Mouse (Mus musculus): ENCODE data around the gene Styx.

Gene Styx

DNA sequence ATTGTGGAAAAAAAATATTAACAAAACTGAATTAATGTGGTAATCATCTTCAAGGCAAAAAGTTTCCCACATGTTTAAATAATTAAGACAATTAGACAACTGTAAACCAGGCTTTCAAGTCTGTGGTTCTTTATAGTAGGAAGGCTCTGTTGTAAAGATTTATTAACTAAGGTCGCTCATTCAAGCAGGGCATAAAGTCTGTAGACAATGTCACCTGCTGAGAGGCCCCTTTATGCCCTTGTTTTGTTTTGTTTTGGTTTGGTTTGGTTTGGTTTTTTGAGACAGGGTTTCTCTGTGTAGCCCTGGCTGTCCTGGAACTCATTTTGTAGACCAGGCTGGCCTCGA is 88.0 kb downstream of the Styx start:
- DNase-seq (ENCODE audit: low read depth): no peak

GRCm38 (mm10) chr14:45439387-45439786 is 88.5 kb downstream of the Styx start:
- no peak for DNase-seq (ENCODE audit: low read depth)

DNA sequence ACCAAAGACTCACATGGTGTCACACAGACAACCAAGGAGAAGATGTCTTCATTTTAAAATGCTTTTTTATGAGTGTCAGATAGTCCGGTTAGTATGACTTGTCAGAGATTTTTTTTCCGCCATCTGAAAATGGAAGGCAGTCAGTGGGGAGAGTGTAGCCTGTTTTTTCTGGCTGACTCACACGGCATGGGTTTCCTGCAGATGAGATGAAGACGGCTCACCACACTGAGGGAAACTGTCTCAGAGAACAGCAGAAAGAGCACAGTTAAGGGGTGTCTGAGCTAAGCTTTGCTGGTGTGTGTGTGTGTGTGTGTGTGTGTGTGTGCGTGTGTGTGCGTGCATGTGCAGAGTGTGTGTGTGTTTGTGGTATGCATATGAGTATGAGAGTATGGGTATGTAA is 90.4 kb downstream of the Styx start:
- DNase-seq (ENCODE audit: low read depth): peak; percentile 48

DNA sequence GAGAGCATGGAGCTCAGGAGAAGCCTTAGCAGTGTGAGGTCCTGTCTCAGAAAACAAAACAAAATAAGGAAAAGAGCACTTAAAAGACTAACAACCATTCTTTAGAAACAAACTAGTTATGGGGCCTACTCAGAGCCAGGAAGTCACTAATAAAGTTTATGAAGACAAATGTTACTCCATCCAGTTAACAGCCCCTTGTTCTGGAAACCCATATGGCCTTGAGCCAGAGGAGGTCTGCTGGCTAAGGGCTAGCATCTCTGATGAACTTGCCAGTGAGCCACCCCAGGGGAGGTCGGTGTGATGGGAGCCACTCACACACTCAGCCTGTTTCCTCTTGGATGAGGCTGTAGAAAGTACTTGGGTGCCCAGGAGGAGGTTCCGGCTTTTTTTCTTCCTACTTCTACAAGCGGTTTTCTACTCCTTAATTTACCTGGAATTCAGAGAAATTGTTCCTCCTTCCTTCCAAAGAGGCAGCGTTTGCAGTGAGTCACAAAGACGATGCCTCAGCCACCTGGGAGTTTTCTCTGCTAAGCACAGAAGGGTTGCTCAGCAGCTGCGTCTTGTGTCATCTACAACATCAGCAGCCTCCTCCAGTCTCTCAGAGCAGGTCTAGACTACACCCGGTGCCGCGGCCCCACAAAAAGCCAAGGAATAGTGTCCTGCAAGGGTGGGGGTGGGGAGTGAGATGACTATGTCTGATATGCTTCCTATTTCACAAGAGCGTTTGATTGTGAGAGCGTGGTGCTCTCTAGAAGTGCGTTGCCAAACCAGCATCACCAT is 92.1 kb downstream of the Styx start:
- peak; percentile 32 for DNase-seq (ENCODE audit: low read depth)

- no peak for DNase-seq (ENCODE audit: low read depth)
These were observed 94.0 kb downstream of the Styx start for GRCm38 (mm10) chr14:45444870-45445269.

DNA sequence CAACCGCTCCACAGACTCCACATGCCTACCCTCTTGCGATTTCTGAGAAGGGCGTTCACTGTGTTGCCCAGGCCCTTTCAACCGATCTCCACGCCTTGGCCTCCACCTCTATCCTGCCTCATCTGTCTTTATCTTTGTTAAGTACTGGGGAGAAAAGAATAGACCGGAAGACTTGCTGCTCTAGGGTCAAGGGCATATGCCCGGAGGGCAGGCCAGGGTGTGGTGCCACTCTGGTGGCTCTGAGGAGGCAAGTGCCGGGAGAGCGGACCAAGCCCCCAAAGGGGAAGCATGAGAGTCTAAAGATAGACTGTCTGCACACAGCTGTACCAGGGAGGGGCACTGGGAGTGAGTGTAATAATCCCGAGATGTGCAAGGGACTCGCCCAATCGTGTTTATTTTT is 94.6 kb downstream of the Styx start:
- DNase-seq (ENCODE audit: low read depth): no peak

GRCm38 (mm10) chr14:45446777-45447176 is 95.9 kb downstream of the Styx start:
- DNase-seq (ENCODE audit: low read depth): no peak

- DNase-seq (ENCODE audit: low read depth): no peak
These were observed 100.2 kb downstream of the Styx start for GRCm38 (mm10) chr14:45451090-45451489.

DNA sequence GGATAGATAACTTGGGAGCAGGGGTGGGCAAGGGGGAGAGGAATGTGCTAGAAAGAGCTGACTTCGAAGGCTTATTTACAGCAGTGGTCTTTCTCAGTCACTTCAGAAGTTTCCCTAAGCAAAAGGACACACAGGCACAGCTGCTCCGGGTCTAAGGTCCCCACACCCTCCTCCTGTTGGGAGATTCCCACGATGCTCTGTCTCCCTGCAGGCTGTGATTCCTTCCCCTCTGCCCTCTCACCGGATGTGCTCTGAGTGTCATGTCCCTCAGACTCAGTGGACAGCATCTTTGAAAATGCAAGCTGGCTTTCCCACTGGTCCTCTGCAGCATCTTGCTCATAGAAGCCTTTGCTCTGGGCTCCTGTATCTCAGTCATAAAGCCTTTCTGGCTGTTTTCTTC is 101.3 kb downstream of the Styx start:
- no peak for DNase-seq (ENCODE audit: low read depth)

DNA sequence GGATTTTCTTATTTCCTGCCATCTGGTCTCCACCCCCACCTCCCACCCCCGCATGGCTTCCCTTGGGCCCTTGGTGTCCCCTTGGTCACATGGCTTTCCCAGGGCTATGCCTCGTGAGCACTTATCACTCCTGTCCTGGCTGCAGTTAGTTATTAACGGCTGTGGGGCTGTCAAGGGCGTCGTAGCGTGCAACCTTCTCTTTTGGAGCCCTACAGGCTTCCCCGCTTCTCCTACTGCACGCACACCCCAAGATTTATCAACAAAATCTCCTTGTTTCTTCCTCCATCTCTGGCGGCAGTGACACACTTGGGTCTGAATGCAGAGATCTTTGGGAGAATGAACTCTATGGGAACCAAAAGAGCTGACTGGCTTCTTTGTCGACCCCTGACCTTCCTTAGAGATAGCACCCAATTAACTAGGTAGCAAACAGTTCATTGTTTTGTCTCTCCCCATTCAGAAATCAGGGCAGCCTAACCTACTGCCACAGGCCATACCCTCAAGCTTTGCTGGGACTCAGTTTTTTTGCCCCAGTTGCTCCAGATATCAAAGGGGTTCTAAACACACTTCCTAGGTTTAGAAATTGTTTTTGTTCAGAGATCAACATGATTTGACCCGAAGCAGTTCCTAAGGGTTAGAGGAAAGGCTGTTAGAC is 102.1 kb downstream of the Styx start:
- no peak for DNase-seq (ENCODE audit: low read depth)

DNA sequence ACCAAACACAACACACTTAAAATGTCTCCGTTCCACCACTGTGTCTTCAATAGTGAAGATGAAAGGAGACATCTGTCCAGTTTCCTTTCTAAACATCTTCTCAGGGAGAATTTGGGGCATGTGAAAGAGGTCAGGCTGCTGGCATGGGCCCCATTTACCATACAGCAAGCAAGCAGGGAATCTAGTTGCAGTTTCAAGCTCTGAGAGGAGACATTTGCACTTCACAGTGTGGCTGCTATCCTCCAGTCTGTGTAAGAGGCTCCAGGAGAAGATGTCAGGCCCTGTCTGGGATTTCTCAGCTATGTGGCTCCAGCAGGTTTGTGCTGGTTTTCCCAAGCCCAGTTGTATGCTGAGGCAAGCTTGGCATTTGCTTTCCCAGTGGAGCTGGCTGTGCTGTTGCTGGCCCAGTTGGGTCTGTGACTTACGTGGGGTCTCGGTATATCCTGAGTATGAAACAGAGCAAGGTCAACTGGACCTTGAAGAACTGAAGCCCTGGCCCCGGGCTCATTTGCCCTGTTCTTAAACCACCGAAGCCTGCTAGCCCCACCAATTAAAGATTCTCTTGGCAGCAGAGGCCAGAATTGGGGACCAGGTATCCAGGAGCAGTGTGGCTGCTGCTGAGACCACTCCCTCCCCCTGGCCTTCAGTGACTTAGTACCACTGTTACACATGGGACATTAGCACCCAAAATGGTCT is 102.8 kb downstream of the Styx start:
- DNase-seq (ENCODE audit: low read depth): no peak

DNA sequence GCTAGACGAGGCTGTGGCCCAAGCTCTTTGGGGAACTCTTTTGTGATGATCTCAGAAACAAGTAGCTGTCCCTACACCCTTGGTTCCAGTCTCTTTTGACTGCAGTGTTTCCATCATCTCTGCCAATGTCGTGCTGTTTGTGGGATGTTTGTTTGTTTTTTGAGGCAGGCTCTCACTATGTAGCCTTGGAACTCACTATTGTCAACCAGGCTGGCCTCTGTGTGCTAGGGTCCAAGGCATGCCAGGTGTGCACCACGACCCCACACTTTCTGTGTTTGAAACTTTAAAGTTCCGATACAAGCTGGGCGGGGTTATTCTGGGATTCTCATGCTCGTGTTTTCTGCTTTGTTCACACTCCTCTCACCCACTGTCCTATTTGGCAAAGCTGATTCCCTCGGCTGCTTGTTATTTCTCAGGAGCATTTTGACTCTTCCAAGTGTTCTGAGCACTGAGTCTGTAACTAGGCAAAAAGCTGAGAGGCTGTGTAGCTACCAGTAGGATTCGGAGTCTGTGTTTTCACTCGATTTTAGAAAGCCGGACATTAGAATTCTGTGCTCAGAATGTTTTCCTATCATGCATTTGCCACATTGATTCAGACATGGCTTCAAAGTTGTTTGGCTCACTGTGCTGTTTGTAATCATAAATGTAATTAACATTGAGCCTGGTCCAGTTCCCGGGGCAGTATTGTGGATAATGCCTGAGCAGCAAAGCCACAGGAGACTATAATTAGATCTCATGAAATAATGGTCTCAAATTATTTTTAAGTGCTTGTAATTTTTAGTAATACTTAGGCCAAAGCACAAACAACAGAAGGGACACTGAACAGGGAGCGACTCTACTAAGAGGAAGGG is 105.0 kb downstream of the Styx start:
- no peak for DNase-seq (ENCODE audit: low read depth)

- DNase-seq (ENCODE audit: low read depth): no peak
These were observed 105.6 kb downstream of the Styx start for GRCm38 (mm10) chr14:45456502-45456846.

DNA sequence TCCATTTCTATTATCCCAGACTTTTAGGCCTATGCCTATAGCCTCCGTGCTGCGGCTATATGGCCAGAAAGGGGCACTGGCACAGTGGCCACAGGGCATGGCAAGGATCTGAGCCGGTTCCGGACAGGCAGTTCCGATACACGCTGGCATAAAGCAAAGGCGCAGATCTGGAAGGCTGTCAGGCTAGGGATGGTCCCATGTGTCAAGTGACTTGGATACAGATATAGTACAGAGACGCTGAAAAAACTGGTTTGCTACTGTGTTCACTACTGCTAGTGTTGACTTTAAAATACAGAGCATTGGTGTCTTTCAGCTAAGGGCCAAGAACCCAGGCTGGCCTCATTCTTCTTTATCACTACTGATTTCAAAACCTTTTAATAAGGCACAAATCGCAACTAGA is 106.1 kb downstream of the Styx start:
- no peak for DNase-seq (ENCODE audit: low read depth)

DNA sequence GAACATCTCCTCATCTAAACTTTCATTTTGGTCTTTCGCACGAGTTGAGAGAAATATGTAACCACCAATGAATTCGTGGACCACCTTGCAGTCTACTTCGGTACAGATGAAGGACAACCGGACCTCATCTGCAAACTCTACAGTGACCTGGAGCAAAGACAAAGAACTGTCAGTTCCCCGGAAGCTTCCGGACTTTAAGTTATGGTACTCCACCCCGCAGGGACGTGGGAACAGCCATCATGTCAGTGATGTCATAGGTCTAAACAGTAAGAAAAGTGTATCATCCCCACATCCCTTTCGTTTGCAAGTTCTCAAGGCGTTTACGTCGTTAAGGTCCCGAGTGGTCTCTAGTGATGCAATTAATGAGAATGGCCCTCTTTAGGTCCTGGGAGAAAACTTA is 109.0 kb downstream of the Styx start:
- no peak for DNase-seq (ENCODE audit: low read depth)

DNA sequence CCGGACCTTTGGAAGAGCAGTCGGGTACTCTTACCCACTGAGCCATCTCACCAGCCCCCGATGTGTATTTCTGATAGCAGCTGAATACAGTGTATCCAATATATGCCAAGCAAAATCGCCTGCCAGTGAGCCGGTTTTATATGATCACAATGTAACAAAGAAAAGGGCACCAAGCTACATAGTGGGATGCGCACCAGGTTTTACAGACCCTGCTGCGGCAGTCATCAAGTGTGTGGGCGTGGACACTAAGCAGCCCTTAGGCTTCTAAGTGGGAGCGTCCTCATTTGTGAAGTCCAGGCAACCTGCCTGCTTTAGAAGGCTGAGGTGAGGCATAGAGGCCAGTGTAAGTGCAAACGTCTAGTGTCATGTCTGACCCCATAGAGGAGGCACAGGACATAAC is 109.6 kb downstream of the Styx start:
- no peak for DNase-seq (ENCODE audit: low read depth)

DNA sequence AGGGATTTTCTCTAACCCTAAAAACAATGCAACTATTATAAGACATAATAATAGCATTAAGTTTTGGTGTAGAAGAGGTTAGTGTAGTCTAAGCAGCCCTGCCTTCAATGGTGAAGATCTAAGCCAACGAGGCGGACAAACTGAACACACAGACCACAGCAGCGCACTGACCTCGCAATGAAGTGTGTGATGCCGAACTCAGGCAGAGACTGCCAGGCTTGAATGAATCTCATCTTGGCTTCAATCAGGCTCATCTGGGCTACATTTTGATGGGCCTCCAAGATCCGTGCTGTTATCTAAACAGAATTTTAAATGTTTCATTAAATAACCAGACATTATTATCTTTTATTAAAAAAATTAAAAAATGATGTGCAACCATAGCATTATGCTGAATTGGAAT is 111.1 kb downstream of the Styx start:
- no peak for DNase-seq (ENCODE audit: low read depth)

DNA sequence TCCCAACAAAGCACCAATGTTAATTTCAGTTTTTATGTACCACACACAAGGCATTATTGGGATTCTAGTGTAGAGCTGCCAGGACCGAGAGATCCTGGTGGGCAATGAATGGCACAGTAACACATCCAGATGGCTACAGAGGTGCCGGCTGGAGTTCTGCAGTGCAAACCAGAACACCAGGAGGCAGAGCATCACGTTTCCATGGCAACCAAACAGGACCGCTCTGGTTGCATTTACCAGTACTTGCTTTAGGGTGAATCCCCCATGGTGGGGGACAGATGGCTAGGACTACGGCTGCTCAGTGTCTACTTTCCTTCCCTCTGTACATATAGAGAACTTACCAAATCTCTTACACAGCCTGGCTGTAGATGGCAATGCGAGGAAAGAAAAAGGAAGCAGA is 111.5 kb downstream of the Styx start:
- DNase-seq (ENCODE audit: low read depth): no peak

- no peak for DNase-seq (ENCODE audit: low read depth)
These were observed 112.1 kb downstream of the Styx start for GRCm38 (mm10) chr14:45462875-45463475.

- DNase-seq (ENCODE audit: low read depth): peak; percentile 74
These were observed 112.7 kb downstream of the Styx start for GRCm38 (mm10) chr14:45463599-45463998.

- DNase-seq (ENCODE audit: low read depth): peak; percentile 32
These were observed 113.4 kb downstream of the Styx start for GRCm38 (mm10) chr14:45464036-45465035.

Measured in NIH3T3 (cell line).